Mouse (Mus musculus) lung, postnatal 10 days (tissue): ENCODE measurements around the gene Otulin.

ENCODE experiments used
- DNase-seq: peaks from one replicate; pipeline ENCODE4 v3.0.0; 2021

The Otulin gene

DNA sequence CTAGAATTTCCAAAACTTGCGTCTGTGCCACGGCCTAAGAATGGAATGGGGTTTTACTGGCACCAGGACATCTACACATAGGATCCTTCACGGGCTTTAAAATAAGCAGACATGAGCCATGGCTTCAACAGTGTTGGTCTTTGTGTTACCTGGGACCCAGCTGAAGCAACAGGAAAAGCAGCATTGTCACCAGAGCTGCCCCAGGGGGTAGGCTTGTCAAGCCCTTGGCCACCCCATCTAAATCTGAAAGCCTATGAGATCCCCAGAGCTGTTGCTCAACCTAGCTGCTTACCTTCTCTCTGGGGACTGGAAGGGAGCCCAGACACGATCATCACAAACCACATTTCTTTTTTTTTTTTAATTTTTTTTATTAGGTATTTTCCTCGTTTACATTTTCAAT, 132.4 kb downstream of the Otulin start:
- no peak for DNase-seq

DNA sequence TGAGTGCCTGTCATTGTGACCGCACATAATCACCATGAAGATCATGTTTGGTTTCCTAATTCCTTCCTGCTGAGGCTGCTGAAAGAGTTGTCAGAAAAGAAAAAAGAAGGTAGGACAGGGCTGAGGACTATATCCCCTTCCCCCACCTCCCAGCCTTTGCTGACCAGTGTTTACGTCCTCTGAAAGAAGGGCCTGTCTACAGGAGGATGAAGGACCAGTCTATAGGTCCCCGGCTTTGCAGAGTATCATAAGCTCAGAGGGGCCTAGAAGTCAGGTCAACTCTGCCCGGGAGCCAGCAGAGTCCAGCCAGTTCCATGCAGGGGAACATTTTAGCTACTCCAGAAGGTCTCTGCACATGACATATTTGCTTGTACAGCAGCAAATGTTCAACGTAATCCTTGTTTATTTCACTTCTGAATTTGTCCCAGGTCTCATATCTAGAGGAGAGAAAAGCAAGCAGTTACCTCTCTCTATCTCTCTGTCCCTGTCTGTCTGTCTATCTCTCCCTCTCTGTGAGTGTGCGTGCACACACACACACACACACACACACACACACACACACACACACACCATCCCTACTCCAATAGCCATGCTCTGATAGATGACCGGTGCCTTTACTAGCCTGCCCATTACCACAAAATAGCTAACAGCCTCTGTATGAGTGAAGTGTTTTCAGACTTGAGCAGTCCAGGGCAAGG, 133.0 kb downstream of the Otulin start:
- no peak for DNase-seq

DNA sequence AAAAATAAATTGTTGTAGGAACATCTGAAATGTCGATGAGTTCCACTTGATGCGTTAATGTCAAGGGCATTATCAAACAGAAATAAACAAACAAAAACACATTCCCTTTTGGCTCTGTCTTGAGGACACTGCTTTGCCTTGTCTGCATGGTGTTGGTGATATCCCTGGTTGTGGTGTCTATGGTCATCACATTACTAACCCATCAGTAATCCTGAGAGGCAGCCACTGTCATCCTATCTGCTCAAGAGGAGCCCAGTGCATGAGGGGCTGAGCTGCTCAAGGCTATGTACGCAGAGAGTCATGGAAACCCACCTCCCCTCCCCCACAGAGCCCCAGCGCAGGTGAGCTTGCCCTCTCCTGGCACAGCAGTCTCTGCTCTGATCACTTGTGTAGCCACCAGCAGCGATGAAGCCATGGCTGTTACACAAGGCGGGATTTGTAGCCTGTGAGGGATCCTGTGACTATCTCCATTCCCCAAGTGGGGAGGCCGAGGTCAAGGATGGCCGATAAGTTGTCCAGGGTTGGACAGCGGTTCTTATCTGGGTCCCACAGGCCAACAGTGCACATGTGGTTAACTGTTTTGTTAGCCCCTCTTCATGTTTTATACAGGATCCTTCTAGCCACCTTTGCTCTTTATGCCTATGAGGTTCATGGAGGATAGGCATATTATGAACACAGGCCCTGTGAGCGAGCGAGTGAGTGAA, 133.7 kb downstream of the Otulin start:
- no peak for DNase-seq

DNA sequence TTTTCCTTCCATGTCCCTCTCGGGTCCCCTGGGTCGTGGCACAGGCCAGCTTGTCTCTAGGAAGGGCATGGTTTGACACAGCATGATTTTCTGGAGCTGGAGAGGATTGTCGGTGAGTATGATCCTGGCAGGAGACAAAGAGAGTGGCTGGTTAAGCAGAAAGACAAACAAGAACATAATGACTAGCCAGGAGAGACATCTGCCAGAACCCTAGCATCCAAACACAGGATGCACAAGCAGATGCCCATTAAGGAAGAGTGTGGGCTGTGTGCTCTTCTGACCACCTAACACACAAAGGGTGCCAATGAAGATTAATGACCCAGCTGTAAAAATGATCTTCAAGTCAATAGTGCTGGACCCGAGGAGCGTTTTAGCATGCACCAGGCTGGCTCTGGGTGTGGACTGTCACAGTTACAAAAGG, 134.5 kb downstream of the Otulin start:
- DNase-seq, result no peak

DNA sequence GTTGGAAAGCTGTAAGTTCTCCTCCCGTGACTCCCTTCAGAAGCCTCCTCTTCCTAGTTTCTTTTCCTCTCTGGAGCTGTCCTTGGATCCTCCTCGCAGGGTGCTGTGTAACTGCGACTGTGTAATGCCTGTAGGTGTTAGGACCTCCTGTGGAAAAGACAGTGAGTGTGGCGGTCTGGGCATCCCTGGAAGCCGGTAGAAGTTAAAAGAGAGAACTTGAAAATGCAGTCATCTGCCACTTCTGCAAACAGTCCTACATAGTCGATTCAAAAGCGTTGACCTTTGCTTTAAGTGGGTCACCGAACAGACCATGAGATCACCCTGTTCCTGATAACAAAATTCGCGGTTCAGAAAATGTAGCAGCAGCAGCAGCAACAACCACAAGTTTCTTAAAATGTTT, 137.0 kb downstream of the Otulin start:
- no peak for DNase-seq

DNA sequence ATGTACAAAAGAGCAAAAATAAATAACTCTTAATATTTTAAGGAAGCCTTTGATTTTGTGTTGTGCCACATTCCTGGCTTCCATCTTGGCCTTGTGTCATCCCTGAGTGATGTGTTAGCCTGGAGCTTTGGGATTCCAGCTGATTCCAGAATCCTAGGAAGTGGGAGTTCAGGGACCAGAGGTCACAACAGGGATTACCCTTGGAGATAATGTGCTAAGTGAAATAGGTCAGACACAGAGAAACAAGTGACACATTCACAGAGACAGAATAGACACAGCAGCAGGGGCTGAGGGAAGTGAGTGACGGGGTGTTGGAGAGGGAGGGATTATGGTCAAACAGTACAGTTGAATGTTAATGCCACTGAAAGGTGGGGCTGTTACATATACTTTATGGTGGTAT, 137.8 kb downstream of the Otulin start:
- DNase-seq, result no peak
